8 mouse cellular contexts compared by ENCODE assay signal in genomic region chr6:48842111-48842842, GRCm38 (mm10). TPM values are rescaled to one million over a fixed set of nuclear protein-coding genes. Genes with fewer than 3 reads are reported as not detected.
DNase-seq lines count a peak whose midpoint lies in the region; ATAC-seq and TF ChIP-seq lines count a peak whose summit lies in the region.

No protein-coding gene starts in this region.

- no peaks in the 10 kb centered on the region for H3K4me1 ChIP-seq in erythroblast, embryonic 14.5 days (ENCODE audit: control insufficient read depth)
- H3K4me1 ChIP-seq in heart, embryonic 12.5 days (replicated peaks): peaks cover 39% of the 10 kb centered on the region
- peaks cover 30% of the 10 kb centered on the region for H3K4me1 ChIP-seq in kidney, embryonic 16.5 days (ENCODE audit: insufficient read depth, low read length)
- H3K4me1 ChIP-seq in thymus, adult 2 months (replicated peaks; ENCODE audit: control insufficient read depth, insufficient read depth, low read length): peaks cover 25% of the 10 kb centered on the region

- H3K4me3 ChIP-seq in erythroblast, embryonic 14.5 days (replicated peaks): peak overlapping the region; percentile 52
- H3K4me3 ChIP-seq in heart, embryonic 12.5 days: peak overlapping the region; percentile 60
- H3K4me3 ChIP-seq in kidney, embryonic 16.5 days (ENCODE audit: low read length): peak overlapping the region; percentile 62
- no peak overlapping the region; the same call in 1 of the 2 replicates for H3K4me3 ChIP-seq in thymus, adult 2 months (ENCODE audit: control insufficient read depth, insufficient read depth, low read length)

- H3K27ac ChIP-seq in heart, embryonic 12.5 days (ENCODE audit: poor library complexity, severe bottlenecking): peak overlapping the region; percentile 86
- H3K27ac ChIP-seq in kidney, embryonic 16.5 days (ENCODE audit: low read length): peak overlapping the region; percentile 92
- no peak overlapping the region for H3K27ac ChIP-seq in thymus, adult 2 months (ENCODE audit: control insufficient read depth, insufficient read depth, low read length)

- TF ChIP-seq POLR2A in thymus, adult 2 months (IDR thresholded peaks at IDR 0.05; ENCODE audit: control insufficient read depth, extremely low read depth, insufficient read depth, low read length, poor library complexity): no peak

- WGBS in heart, embryonic 12.5 days: 59% methylated on average over 11 of the region's 11 CpGs
- WGBS in kidney, embryonic 16.5 days: 50% methylated on average over 11 of the region's 11 CpGs
- WGBS in thymus, adult 2 months: 63% methylated on average over 11 of the region's 11 CpGs

- TF ChIP-seq CTCF in thymus, adult 2 months (IDR thresholded peaks at IDR 0.05; ENCODE audit: borderline replicate concordance, control insufficient read depth, extremely low read depth, insufficient read depth, low read length, poor library complexity): no peak

- no peaks in the 10 kb centered on the region for H3K9me3 ChIP-seq in erythroblast, embryonic 14.5 days (ENCODE audit: control insufficient read depth, low read length)
- no peaks in the 10 kb centered on the region for H3K9me3 ChIP-seq in heart, embryonic 12.5 days (replicated peaks)
- no peaks in the 10 kb centered on the region for H3K9me3 ChIP-seq in kidney, embryonic 16.5 days (ENCODE audit: low read length)

- H3K9ac ChIP-seq in heart, embryonic 12.5 days: peak overlapping the region; percentile 80
- H3K9ac ChIP-seq in kidney, embryonic 16.5 days (replicated peaks; ENCODE audit: low read length): peak overlapping the region; percentile 84

- DNase-seq in MN1 (ENCODE audit: low spot score): peak; percentile 24
- DNase-seq in lung, postnatal 10 days: peak; percentile 75
- DNase-seq in thymus, adult 2 months: peak; percentile 41
- no peak for DNase-seq in spleen, postnatal 4 days (ENCODE audit: low spot score in 2 of 2)

- H3K36me3 ChIP-seq in erythroblast, embryonic 14.5 days (ENCODE audit: control insufficient read depth): no peaks in the 10 kb centered on the region; the same call in 1 of the 2 replicates
- peaks cover 43% of the 10 kb centered on the region for H3K36me3 ChIP-seq in heart, embryonic 12.5 days
- H3K36me3 ChIP-seq in kidney, embryonic 16.5 days (ENCODE audit: insufficient read depth, low read length): peaks cover 34% of the 10 kb centered on the region
- no peaks in the 10 kb centered on the region for H3K36me3 ChIP-seq in thymus, adult 2 months (ENCODE audit: control insufficient read depth, insufficient read depth, low read length)

- no peak for ATAC-seq in erythroblast, adult 5-6 weeks (replicated peaks; ENCODE audit: low FRiP score, poor library complexity, severe bottlenecking)
- no peak for ATAC-seq in heart, embryonic 12.5 days (ENCODE audit: insufficient number of reproducible peaks, low FRiP score)
- no peak for ATAC-seq in kidney, embryonic 16.5 days (ENCODE audit: low FRiP score, low TSS enrichment)

- H3K27me3 ChIP-seq in erythroblast, embryonic 14.5 days (ENCODE audit: control insufficient read depth): no peaks in the 10 kb centered on the region
- no peaks in the 10 kb centered on the region for H3K27me3 ChIP-seq in heart, embryonic 12.5 days (replicated peaks)
- no peaks in the 10 kb centered on the region for H3K27me3 ChIP-seq in kidney, embryonic 16.5 days (ENCODE audit: insufficient read depth, low read length)
- no peaks in the 10 kb centered on the region for H3K27me3 ChIP-seq in thymus, adult 2 months (ENCODE audit: control insufficient read depth, insufficient read depth, low read length)

- H3K4me2 ChIP-seq in heart, embryonic 12.5 days: peak overlapping the region; percentile 80
- H3K4me2 ChIP-seq in kidney, embryonic 16.5 days (replicated peaks; ENCODE audit: low read depth, low read length): peak overlapping the region; percentile 71

RNA-seq across cellular contexts. Expression of gene Tmem176b, which starts 1.0 kb away (rescaled TPM):
- polyA plus RNA-seq in erythroblast, embryonic 14.5 days (2012): 0.10 and 0.18 TPM in 2 replicates
- 11.5 and 22.5 TPM in 2 replicates for total RNA-seq in erythroblast, adult 5-6 weeks (2015; ENCODE audit: low replicate concordance)
- 5.7 and 25.1 TPM in 2 replicates for total RNA-seq in erythroblast, adult 5-6 weeks (2017; ENCODE audit: low replicate concordance)
- 226 and 236 TPM in 2 replicates for polyA plus RNA-seq in heart, embryonic 12.5 days (2016; fragmentation: Nextera tagmentation; extraction: Ambion mirVana)
- 479 and 496 TPM in 2 replicates for polyA plus RNA-seq in kidney, embryonic 16.5 days (2015; fragmentation: Nextera tagmentation; extraction: Ambion mirVana)
- polyA plus RNA-seq in thymus, adult 2 months (2012; rRNA removed): 206 and 265 TPM in 2 replicates

RNA-seq across cellular contexts. Expression of gene Tmem176a, which starts 1.6 kb away (rescaled TPM):
- 0.32 and 0.81 TPM in 2 replicates for polyA plus RNA-seq in erythroblast, embryonic 14.5 days (2012)
- 10.4 and 12.7 TPM in 2 replicates for total RNA-seq in erythroblast, adult 5-6 weeks (2015; ENCODE audit: low replicate concordance)
- total RNA-seq in erythroblast, adult 5-6 weeks (2017; ENCODE audit: low replicate concordance): 1.4 and 3.2 TPM in 2 replicates
- 80.3 and 81.7 TPM in 2 replicates for polyA plus RNA-seq in heart, embryonic 12.5 days (2016; fragmentation: Nextera tagmentation; extraction: Ambion mirVana)
- 194 and 227 TPM in 2 replicates for polyA plus RNA-seq in kidney, embryonic 16.5 days (2015; fragmentation: Nextera tagmentation; extraction: Ambion mirVana)
- 67.0 and 84.8 TPM in 2 replicates for polyA plus RNA-seq in thymus, adult 2 months (2012; rRNA removed)

RNA-seq across cellular contexts. Expression of gene Aoc1, which starts 30.4 kb away (rescaled TPM):
- polyA plus RNA-seq in erythroblast, embryonic 14.5 days (2012): not detected in 2 replicates
- not detected in 2 replicates for total RNA-seq in erythroblast, adult 5-6 weeks (2015; ENCODE audit: low replicate concordance)
- not detected in 2 replicates for total RNA-seq in erythroblast, adult 5-6 weeks (2017; ENCODE audit: low replicate concordance)
- not detected in 2 replicates for polyA plus RNA-seq in heart, embryonic 12.5 days (2016; fragmentation: Nextera tagmentation; extraction: Ambion mirVana)
- 4.7 and 6.0 TPM in 2 replicates for polyA plus RNA-seq in kidney, embryonic 16.5 days (2015; fragmentation: Nextera tagmentation; extraction: Ambion mirVana)
- polyA plus RNA-seq in thymus, adult 2 months (2012; rRNA removed): 10.5 and 11.7 TPM in 2 replicates

Comparison
In these comparisons a context has a peak if more than half of its experiments do, and no peak if none do; other contexts are left out.
1. DNase-seq: peak in MN1 (single experiment), lung, postnatal 10 days (single experiment) and thymus, adult 2 months (single experiment); none in spleen, postnatal 4 days (0 of 2).
2. RNA of gene Tmem176b, which starts 1.0 kb away (polyA plus RNA-seq): 479 to 496 TPM in kidney, embryonic 16.5 days, 206 to 265 TPM in thymus, adult 2 months and 226 to 236 TPM in heart, embryonic 12.5 days; 0.10 to 0.18 TPM in erythroblast, embryonic 14.5 days; every median in the first group is over 100 times any median in the second.
3. RNA of gene Tmem176a, which starts 1.6 kb away (polyA plus RNA-seq): 194 to 227 TPM in kidney, embryonic 16.5 days, 67.0 to 84.8 TPM in thymus, adult 2 months and 80.3 to 81.7 TPM in heart, embryonic 12.5 days; 0.32 to 0.81 TPM in erythroblast, embryonic 14.5 days; every median in the first group is over 10 times any median in the second.